Mouse (Mus musculus) intestine, embryonic 14.5 days (tissue): ENCODE data around the gene Dnali1. TPM values are rescaled to one million over a fixed set of nuclear protein-coding genes. Genes with fewer than 3 reads are reported as not detected.

Source experiments
- ATAC-seq: fragments of 200-750 bp; cut with Nextera tagmentation; replicated peaks from 2 replicates; pipeline ENCODE4 v1.8.0; 2017; ENCODE audit warnings: low read depth, moderate number of reproducible peaks, moderate TSS enrichment, moderate library complexity; ENCODE audit not compliant: low FRiP score, low TSS enrichment
- DNase-seq: peaks from one replicate; pipeline ENCODE4 v3.0.0-alpha.2; 2018; ENCODE audit warnings: low spot score
- H3K27ac ChIP-seq: fragments of 300-500 bp; sonication (generic); 2 replicates; pipeline ENCODE4 v1.5.1; 2014; ENCODE audit warnings: low read depth, mild to moderate bottlenecking, control low read depth
- H3K27me3 ChIP-seq: fragments of 300-500 bp; sonication (generic); replicated peaks from 2 replicates; pipeline ENCODE4 v1.6.1; 2014; ENCODE audit warnings: low read length, control low read depth; ENCODE audit not compliant: control insufficient read depth, insufficient read depth
- H3K36me3 ChIP-seq: fragments of 300-500 bp; sonication (generic); 2 replicates; pipeline ENCODE4 v1.6.1; 2014; ENCODE audit warnings: low read length, control low read depth; ENCODE audit not compliant: control insufficient read depth, insufficient read depth
- H3K4me1 ChIP-seq: fragments of 300-500 bp; sonication (generic); replicated peaks from 2 replicates; pipeline ENCODE4 v1.6.1; 2014; ENCODE audit warnings: low read length, control low read depth, mixed read lengths; ENCODE audit not compliant: control insufficient read depth, insufficient read depth
- H3K4me2 ChIP-seq: fragments of 300-500 bp; sonication (generic); 2 replicates; pipeline ENCODE4 v1.6.1; 2014; ENCODE audit warnings: low read length
- H3K4me3 ChIP-seq: fragments of 300-500 bp; sonication (generic); 2 replicates; pipeline ENCODE4 v1.5.1; 2014; ENCODE audit warnings: low read depth, low read length, control low read depth, mixed read lengths
- H3K9ac ChIP-seq: fragments of 300-500 bp; sonication (generic); 2 replicates; pipeline ENCODE4 v1.6.1; 2014; ENCODE audit warnings: mild to moderate bottlenecking, low read length
- H3K9me3 ChIP-seq: fragments of 300-500 bp; sonication (generic); 2 replicates; pipeline ENCODE4 v1.6.1; 2016; ENCODE audit warnings: low read length, control low read depth; ENCODE audit not compliant: control insufficient read depth
- WGBS: fragments of 180-500 bp; shearing (Covaris S2); extraction: QIAGEN DNeasy Blood & Tissue Kit; methylation state at CpG from one replicate; pipeline ENCODE4 v1.1.7; 2014; 5-methylcytosine and 5-hydroxymethylcytosine counted together
- polyA plus RNA-seq: library from polyadenylated mRNA; unstranded; fragments of >200 nt; fragmentation: Nextera tagmentation; extraction: Ambion mirVana; gene quantifications from 2 replicates; pipeline ENCODE4 v1.2.1, GENCODE M21; 2014

The Dnali1 gene
- polyA plus RNA-seq, result 0.14 TPM in 1 of 2 replicates, not detected in the other

- WGBS, result 2% methylated on average over 26 of the region's 26 CpGs
- DNase-seq, result peak; percentile 70
- Histone ChIP-seq H3K27me3 (no peaks in the 10 kb centered on the region), H3K27ac (peak within 1 kb of the TSS; percentile 54; the same call in 1 of the 2 replicates), H3K9ac (peak within 1 kb of the TSS; percentile 86), H3K4me2 (peak within 1 kb of the TSS; percentile 69), H3K4me1 (peaks cover 12% of the 10 kb centered on the region), H3K36me3 (peaks cover 21% of the 10 kb centered on the region), H3K9me3 (no peaks in the 10 kb centered on the region), H3K4me3 (peak within 1 kb of the TSS; percentile 92)
- peak; percentile 12; the same call in 1 of the 2 replicates for ATAC-seq
These were observed at the start of gene Dnali1 for GRCm38 (mm10) chr4:125065517-125066307. TSS of gene Dnali1 (minus strand) at chr4:125065703.

- no peaks in the 10 kb centered on the region for H3K27me3 ChIP-seq
- WGBS, result 75% methylated on average over 4 of the region's 4 CpGs
- DNase-seq (no peak), ATAC-seq (no peak)
- no peaks in the 10 kb centered on the region for H3K9me3 ChIP-seq
- H3K4me1 ChIP-seq, result peaks cover 10% of the 10 kb centered on the region; the same call in 1 of the 2 replicates
- 0 out of 2 replicates have a peak overlapping the region, but pooled peaks have one; percentile 16 for H3K27ac ChIP-seq
- no peak overlapping the region for H3K4me3 ChIP-seq
- no peak overlapping the region for H3K9ac ChIP-seq
- H3K4me2 ChIP-seq, result no peak overlapping the region
- peaks cover 8% of the 10 kb centered on the region; the same call in 1 of the 2 replicates for H3K36me3 ChIP-seq
These were observed 49.6 kb upstream of the Dnali1 start for GRCm38 (mm10) chr4:125115081-125115480.

- WGBS, result 7% methylated on average over 6 of the region's 6 CpGs
- ATAC-seq, result peak; percentile 38; the same call in 1 of the 2 replicates
- Histone ChIP-seq H3K4me2 (no peak overlapping the region), H3K9ac (no peak overlapping the region), H3K4me3 (no peak overlapping the region), H3K27ac (0 out of 2 replicates have a peak overlapping the region, but pooled peaks have one; percentile 16), H3K4me1 (peaks cover 10% of the 10 kb centered on the region; the same call in 1 of the 2 replicates), H3K9me3 (no peaks in the 10 kb centered on the region), H3K36me3 (peaks cover 10% of the 10 kb centered on the region), H3K27me3 (no peaks in the 10 kb centered on the region)
- peak; percentile 91 for DNase-seq
These were observed 49.1 kb upstream of the Dnali1 start for GRCm38 (mm10) chr4:125114638-125115037.

GRCm38 (mm10) chr4:125105354-125105753, 39.9 kb upstream of the Dnali1 start:
- H3K36me3 ChIP-seq, result peaks cover 56% of the 10 kb centered on the region

GRCm38 (mm10) chr4:125101334-125101733, 35.8 kb upstream of the Dnali1 start:
- Histone ChIP-seq H3K4me3 (no peak overlapping the region), H3K9ac (no peak overlapping the region), H3K36me3 (peaks cover 40% of the 10 kb centered on the region), H3K27ac (no peak overlapping the region), H3K4me2 (no peak overlapping the region), H3K9me3 (no peaks in the 10 kb centered on the region), H3K4me1 (no peaks in the 10 kb centered on the region), H3K27me3 (no peaks in the 10 kb centered on the region)
- ATAC-seq (no peak), DNase-seq (no peak)
- 86% methylated on average over 13 of the region's 13 CpGs for WGBS

More at GRCm38 (mm10) chr4:125105354-125105753, 39.9 kb upstream of the Dnali1 start:
- WGBS, result 70% methylated on average over 9 of the region's 9 CpGs
- H3K9ac ChIP-seq, result no peak overlapping the region
- no peak overlapping the region for H3K4me3 ChIP-seq
- H3K4me1 ChIP-seq, result no peaks in the 10 kb centered on the region
- H3K27ac ChIP-seq, result no peak overlapping the region
- no peaks in the 10 kb centered on the region for H3K9me3 ChIP-seq
- H3K27me3 ChIP-seq, result no peaks in the 10 kb centered on the region
- no peak for DNase-seq
- no peak overlapping the region for H3K4me2 ChIP-seq
- ATAC-seq, result no peak

GRCm38 (mm10) chr4:125099458-125099857, 34.0 kb upstream of the Dnali1 start:
- Histone ChIP-seq H3K27ac (no peak overlapping the region), H3K4me3 (no peak overlapping the region), H3K9ac (no peak overlapping the region), H3K9me3 (no peaks in the 10 kb centered on the region), H3K4me1 (no peaks in the 10 kb centered on the region), H3K27me3 (no peaks in the 10 kb centered on the region), H3K36me3 (peaks cover 25% of the 10 kb centered on the region), H3K4me2 (no peak overlapping the region)
- DNase-seq, result peak; percentile 97
- peak; percentile 75 for ATAC-seq
- 7% methylated on average over 8 of the region's 8 CpGs for WGBS

- ATAC-seq, result no peak
- Histone ChIP-seq H3K27me3 (no peaks in the 10 kb centered on the region), H3K4me1 (no peaks in the 10 kb centered on the region), H3K27ac (no peak overlapping the region), H3K4me2 (no peak overlapping the region), H3K9me3 (no peaks in the 10 kb centered on the region), H3K36me3 (peaks cover 11% of the 10 kb centered on the region), H3K9ac (no peak overlapping the region), H3K4me3 (no peak overlapping the region)
- WGBS, result 83% methylated on average over 4 of the region's 4 CpGs
- DNase-seq, result no peak
These were observed 31.9 kb upstream of the Dnali1 start for GRCm38 (mm10) chr4:125097412-125097811.

- Histone ChIP-seq H3K9ac (no peak overlapping the region), H3K4me1 (no peaks in the 10 kb centered on the region), H3K36me3 (peaks cover 19% of the 10 kb centered on the region), H3K4me3 (no peak overlapping the region), H3K9me3 (no peaks in the 10 kb centered on the region), H3K27me3 (no peaks in the 10 kb centered on the region), H3K4me2 (no peak overlapping the region), H3K27ac (no peak overlapping the region)
- DNase-seq (no peak), ATAC-seq (no peak)
- 85% methylated on average over 5 of the region's 5 CpGs for WGBS
These were observed 30.6 kb upstream of the Dnali1 start for GRCm38 (mm10) chr4:125096066-125096465.
